Mouse (Mus musculus) left cerebral cortex, adult 18-20 months (tissue): ENCODE results near the gene H2-Q10. TPM values are rescaled to one million over a fixed set of nuclear protein-coding genes. Genes with fewer than 3 reads are reported as not detected.

Source experiments
- DNase-seq, 2 experiments: peaks; one replicate each; pipeline ENCODE4 v3.0.0; 2021 to 2022; ENCODE audit warnings: low spot score in 2 of 2, mixed read lengths in 1 of 2
- total RNA-seq, 2 experiments: library from RNA; stranded (reverse); gene quantifications; 2 replicates each; pipeline ENCODE4 v1.2.3; 2021

Gene H2-Q10
- total RNA-seq, 2 experiments from 2014 or later: 0.33 to 0.46 TPM

- peak; percentile 52 to 79 for DNase-seq
Measured at GRCm38 (mm10) chr17:35513886-35514285, 44.0 kb downstream of the H2-Q10 start.

DNA sequence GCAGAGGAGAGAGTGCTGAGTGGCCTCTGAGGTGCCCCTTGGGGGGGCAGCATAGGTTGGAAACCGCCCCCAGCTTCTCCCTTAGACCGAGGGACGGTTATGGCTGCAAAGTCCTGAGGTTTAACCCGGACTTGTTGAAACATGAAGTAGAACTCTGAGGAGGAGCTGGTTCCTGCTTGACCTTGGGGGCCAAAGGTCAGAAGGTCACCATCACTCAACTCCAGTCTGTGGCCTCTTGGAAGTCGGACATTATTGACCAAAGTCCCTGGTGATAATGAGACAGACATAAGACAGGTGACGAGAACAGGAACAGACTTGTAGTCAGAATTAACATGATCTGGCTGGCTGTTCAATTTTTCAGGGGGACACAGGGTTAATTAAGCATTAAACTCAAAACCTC lies 44.9 kb downstream of the H2-Q10 start:
- no peak for DNase-seq

DNA sequence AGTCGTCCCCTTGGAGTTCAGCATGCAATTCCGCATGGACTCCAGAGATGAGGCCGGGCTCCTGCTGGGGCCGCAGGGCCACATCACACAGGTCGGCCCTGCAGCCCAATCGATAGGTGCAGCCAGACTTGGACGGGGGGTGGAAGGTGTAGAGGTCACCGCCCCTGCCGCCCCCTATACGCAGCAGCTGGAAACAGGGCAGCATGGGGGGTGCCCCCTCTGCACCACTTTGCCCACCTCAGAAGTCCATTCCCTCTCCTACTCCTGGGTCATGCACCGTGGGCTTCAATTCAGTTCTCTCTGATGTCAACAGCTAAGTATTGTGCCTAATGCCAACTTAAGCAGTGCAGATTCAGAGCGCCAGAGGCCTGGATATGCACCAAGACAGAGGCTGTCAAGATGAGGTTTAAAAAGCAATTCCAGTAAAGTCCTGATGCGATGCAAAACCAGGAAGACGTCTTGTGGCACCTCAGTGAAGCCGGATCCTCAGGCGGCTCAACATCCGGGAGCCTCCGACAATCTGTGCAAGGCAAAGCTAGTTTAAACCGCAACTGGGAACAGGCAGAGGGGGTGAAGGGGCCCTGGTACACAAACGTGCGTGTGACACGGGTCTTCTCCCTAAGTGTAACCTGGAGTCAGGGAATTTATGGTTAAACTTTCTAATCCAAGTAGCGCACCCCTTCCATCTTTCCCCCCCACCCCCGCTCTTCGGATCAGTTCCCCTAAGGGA lies 46.2 kb downstream of the H2-Q10 start:
- no peak for DNase-seq

DNA sequence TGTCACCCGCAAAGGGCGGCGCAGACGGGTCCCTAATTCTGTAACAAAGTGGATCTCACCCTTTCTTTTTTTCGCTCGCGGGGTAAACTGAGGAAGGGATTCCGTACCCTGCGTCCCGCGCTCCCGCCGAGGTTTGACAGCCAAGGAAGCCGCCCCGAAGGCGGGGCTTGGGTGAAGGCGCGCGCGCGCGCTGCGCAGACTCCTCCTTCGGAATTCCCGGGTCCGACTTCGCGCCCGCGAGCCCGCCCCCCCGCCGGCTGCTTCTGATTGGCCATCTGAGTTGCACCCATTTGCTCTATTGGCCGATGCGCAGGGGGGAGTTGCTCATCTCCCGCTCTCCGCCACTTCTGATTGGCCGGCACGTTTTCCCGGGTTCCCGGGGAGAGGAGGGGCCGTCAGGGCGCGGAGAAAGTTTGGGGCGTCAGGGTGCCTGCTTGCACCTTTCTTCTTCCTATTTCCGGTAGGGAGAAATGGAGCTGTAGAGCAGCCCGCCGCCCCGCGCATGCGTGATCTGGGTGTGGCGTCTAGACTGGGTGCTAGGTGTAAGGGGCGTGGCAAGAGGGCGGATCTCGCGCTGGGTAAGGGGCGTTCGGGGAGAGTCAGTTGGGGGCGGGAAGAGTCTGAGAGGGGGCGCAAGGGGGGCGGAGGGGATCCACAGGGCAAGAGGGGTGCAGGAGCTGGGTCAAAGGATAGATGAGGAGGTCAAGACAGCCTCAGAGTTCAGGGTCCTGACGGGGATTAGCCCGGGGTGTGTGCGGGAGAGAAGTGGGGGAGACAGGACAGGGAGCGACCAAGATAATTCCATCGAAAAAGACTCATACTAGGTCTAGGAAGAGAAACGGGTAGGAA lies 47.0 kb downstream of the H2-Q10 start, which contains the start of the genes Tcf19 and Cchcr1:
Gene Tcf19, minus strand, starts transcription at position 173 of the 849 bp plus-strand sequence.
Gene Cchcr1, plus strand, starts transcription at position 449 of the 849 bp plus-strand sequence.
- peak; percentile 92 to 97 for DNase-seq

- DNase-seq: no peak
Measured at GRCm38 (mm10) chr17:35517526-35517925, 47.6 kb downstream of the H2-Q10 start.

Other genes with a start within 250 kb of the H2-Q10 start
- not detected for gene Gm16181, start 249.3 kb upstream of the H2-Q10 start, total RNA-seq
- gene Atp6v1g2, start 236.4 kb upstream of the H2-Q10 start, total RNA-seq: 100 to 1,000 TPM; 587 to 598 TPM
- gene Nfkbil1, start 234.3 kb upstream of the H2-Q10 start, total RNA-seq: 10 to 100 TPM; 11.6 to 14.9 TPM
- 100 to 1,000 TPM; 201 to 213 TPM for gene Ddx39b, start 228.3 kb upstream of the H2-Q10 start, total RNA-seq
- 10 to 100 TPM; 26.2 to 33.1 TPM for gene H2-D1, start 207.4 kb upstream of the H2-Q10 start, total RNA-seq
- gene H2-Q1, start 149.7 kb upstream of the H2-Q10 start, total RNA-seq: 1 to 10 TPM in 1 of 2 experiments, under 1 TPM in 1; 0.79 to 1.2 TPM
- under 1 TPM; 0.44 to 0.82 TPM for gene H2-Q2, start 127.8 kb upstream of the H2-Q10 start, total RNA-seq
- 1 to 10 TPM; 2.9 to 4.1 TPM for gene H2-Q4, start 90.5 kb upstream of the H2-Q10 start, total RNA-seq
- 1 to 10 TPM in 1 of 2 experiments, under 1 TPM in 1; 0.96 to 1.4 TPM for gene H2-Q6, start 45.2 kb upstream of the H2-Q10 start, total RNA-seq
- gene H2-Q7, start 30.9 kb upstream of the H2-Q10 start, total RNA-seq: 1 to 10 TPM in 1 of 2 experiments, under 1 TPM in 1; 0.53 to 1.4 TPM
- gene Pou5f1, start 35.9 kb downstream of the H2-Q10 start, total RNA-seq: not detected
- gene Tcf19, start 46.7 kb downstream of the H2-Q10 start, total RNA-seq: 10 to 100 TPM; 10.1 to 13.7 TPM
- 10 to 100 TPM; 14.2 to 16.2 TPM for gene Cchcr1, start 47.0 kb downstream of the H2-Q10 start, total RNA-seq
- gene Psors1c2, start 63.1 kb downstream of the H2-Q10 start, total RNA-seq: under 1 TPM; 0.44 to 0.84 TPM
- gene Cdsn, start 82.0 kb downstream of the H2-Q10 start, total RNA-seq: 1 to 10 TPM in 1 of 2 experiments, under 1 TPM in 1; 1.00 to 1.7 TPM
- not detected for gene 2300002M23Rik, start 97.4 kb downstream of the H2-Q10 start, total RNA-seq
- gene Sfta2, start 131.5 kb downstream of the H2-Q10 start, total RNA-seq: not detected
- gene Gm9573, start 156.5 kb downstream of the H2-Q10 start, total RNA-seq: not detected
- not detected for gene Mucl3, start 173.6 kb downstream of the H2-Q10 start, total RNA-seq
- gene Vars2, start 197.5 kb downstream of the H2-Q10 start, total RNA-seq: 10 to 100 TPM; 34.3 to 35.1 TPM
- 10 to 100 TPM; 26.7 to 37.5 TPM for gene Gtf2h4, start 203.7 kb downstream of the H2-Q10 start, total RNA-seq
- gene Ddr1, start 234.5 kb downstream of the H2-Q10 start, total RNA-seq: 10 to 100 TPM; 49.0 to 51.5 TPM